In the genomic region with DNA sequence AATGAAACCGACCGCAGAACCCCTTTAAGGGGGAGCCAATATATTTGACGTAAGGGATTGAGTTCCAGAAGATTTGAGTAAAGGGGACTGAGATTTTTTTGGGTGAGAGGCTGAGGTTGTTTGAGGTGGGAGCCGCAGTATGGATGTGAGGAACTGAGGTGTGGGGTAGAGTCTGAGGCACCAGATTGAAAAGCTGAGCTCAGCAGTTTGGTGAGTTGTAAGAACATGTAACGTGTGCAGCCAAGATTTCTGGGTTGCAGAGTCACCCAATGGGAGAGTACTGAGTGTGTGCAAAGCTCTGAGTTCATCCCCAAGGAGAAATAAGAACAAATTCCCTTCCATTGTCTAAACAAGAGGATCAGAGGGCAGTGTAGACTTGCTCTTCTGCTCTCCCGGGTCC, we compare ENCODE assay signal across 19 mouse cellular contexts. TPM values are rescaled to one million over a fixed set of nuclear protein-coding genes. Genes with fewer than 3 reads are reported as not detected.
A peak's percentile ranks its signal among the peaks of the same experiment; 100 is the strongest.
DNase-seq lines count a peak whose midpoint lies in the region; ATAC-seq lines count a peak whose summit lies in the region.
"Had no signal": no experiment of that assay in that cellular context is flagged by ENCODE, and none has a peak within 500 bp of the region (broad histone marks: within the 10 kb centered on the region; RNA-seq: fewer than 3 reads in every experiment).

No protein-coding gene starts in this region.

- H3K9me3 ChIP-seq in heart, embryonic 14.5 days (ENCODE audit: control insufficient read depth, low read length), result no peaks in the 10 kb centered on the region
- H3K9me3 ChIP-seq in heart, embryonic 12.5 days (replicated peaks), result no peaks in the 10 kb centered on the region
- no peaks in the 10 kb centered on the region for H3K9me3 ChIP-seq in midbrain, embryonic 11.5 days (ENCODE audit: control insufficient read depth, low read length)
- H3K9me3 ChIP-seq in midbrain, embryonic 16.5 days (replicated peaks; ENCODE audit: control insufficient read depth, low read length, poor library complexity, severe bottlenecking), result no peaks in the 10 kb centered on the region
- H3K9me3 ChIP-seq: forebrain, embryonic 10.5 days; G1E; hindbrain, embryonic 10.5 days; hindbrain, embryonic 15.5 days; kidney, embryonic 15.5 days; limb, embryonic 12.5 days; megakaryocyte, embryonic 14.5 days; midbrain, embryonic 13.5 days had no signal

- no peaks in the 10 kb centered on the region for H3K27me3 ChIP-seq in heart, embryonic 14.5 days (ENCODE audit: control insufficient read depth, insufficient read depth, low read length)
- no peaks in the 10 kb centered on the region for H3K27me3 ChIP-seq in heart, embryonic 12.5 days (replicated peaks)
- H3K27me3 ChIP-seq in midbrain, embryonic 11.5 days (ENCODE audit: control insufficient read depth, insufficient read depth, low read length), result no peaks in the 10 kb centered on the region
- H3K27me3 ChIP-seq in midbrain, embryonic 16.5 days (ENCODE audit: control insufficient read depth, insufficient read depth, low read depth, low read length), result no peaks in the 10 kb centered on the region
- H3K27me3 ChIP-seq: hindbrain, embryonic 15.5 days; kidney, embryonic 15.5 days; limb, embryonic 12.5 days; megakaryocyte, embryonic 14.5 days; midbrain, embryonic 13.5 days; Patski had no signal

- 82% methylated on average over 6 of the region's 6 CpGs for WGBS in heart, embryonic 14.5 days
- 77% methylated on average over 6 of the region's 6 CpGs for WGBS in heart, embryonic 12.5 days
- 84% methylated on average over 6 of the region's 6 CpGs for WGBS in midbrain, embryonic 11.5 days
- 88% methylated on average over 6 of the region's 6 CpGs for whole genome bisulfite sequencing in midbrain, embryonic 16.5 days

- peak; percentile 78 for DNase-seq in midbrain, embryonic 11.5 days (ENCODE audit: low spot score, missing footprints)
- no peak for DNase-seq in urinary bladder, postnatal 14 days (ENCODE audit: low spot score)
- no peak for DNase-seq in yolk sac, embryonic 10.5 days (ENCODE audit: low spot score)

- 0 out of 2 replicates have a peak overlapping the region, but pooled peaks have one; percentile 16 for H3K4me2 ChIP-seq in heart, embryonic 14.5 days (ENCODE audit: low read length)
- no peak overlapping the region for H3K4me2 ChIP-seq in heart, embryonic 12.5 days
- no peak overlapping the region for H3K4me2 ChIP-seq in midbrain, embryonic 11.5 days
- no peak overlapping the region for H3K4me2 ChIP-seq in midbrain, embryonic 16.5 days (ENCODE audit: low read length)
- H3K4me2 ChIP-seq: hindbrain, embryonic 15.5 days; kidney, embryonic 15.5 days; limb, embryonic 12.5 days; midbrain, embryonic 13.5 days had no signal

- no peak overlapping the region for H3K4me3 ChIP-seq in heart, embryonic 14.5 days (ENCODE audit: control insufficient read depth in 1 of 2, insufficient read depth in 1 of 2, low read depth in 1 of 2, low read length in 2 of 2)
- H3K4me3 ChIP-seq in heart, embryonic 12.5 days, result no peak overlapping the region
- no peak overlapping the region for H3K4me3 ChIP-seq in midbrain, embryonic 11.5 days (ENCODE audit: low read depth, low read length)
- no peak overlapping the region for H3K4me3 ChIP-seq in midbrain, embryonic 16.5 days (ENCODE audit: low read depth, low read length)
- H3K4me3 ChIP-seq: forebrain, embryonic 10.5 days; heart, adult 2 months; hindbrain, embryonic 10.5 days; hindbrain, embryonic 15.5 days; kidney, embryonic 15.5 days; limb, embryonic 12.5 days; midbrain, embryonic 13.5 days had no signal

- H3K4me1 ChIP-seq in heart, embryonic 14.5 days (ENCODE audit: control insufficient read depth in 2 of 2, insufficient read depth in 2 of 2, low read length in 2 of 2), result peaks cover 0 to 17% of the 10 kb centered on the region in 2 experiments; a peak in 2 of 4 replicates
- peaks cover 11% of the 10 kb centered on the region for H3K4me1 ChIP-seq in heart, embryonic 12.5 days (replicated peaks)
- peaks cover 11% of the 10 kb centered on the region for H3K4me1 ChIP-seq in midbrain, embryonic 11.5 days (ENCODE audit: control insufficient read depth, insufficient read depth, low read length)
- H3K4me1 ChIP-seq in midbrain, embryonic 16.5 days (ENCODE audit: control insufficient read depth, insufficient read depth, low read length), result peaks cover 11% of the 10 kb centered on the region

- no peak for ATAC-seq in heart, embryonic 14.5 days (ENCODE audit: insufficient number of reproducible peaks, insufficient read depth, low FRiP score, low read depth)
- no peak for ATAC-seq in heart, embryonic 12.5 days (ENCODE audit: insufficient number of reproducible peaks, low FRiP score)
- ATAC-seq in midbrain, embryonic 11.5 days (ENCODE audit: low FRiP score), result no peak
- ATAC-seq in midbrain, embryonic 16.5 days, result no peak
- ATAC-seq in activated CD4-positive, CD25-positive, alpha-beta regulatory T cell, adult 4 months, result peak; percentile 6
- ATAC-seq: forebrain, embryonic 16.5 days; liver, postnatal 0 days; midbrain, embryonic 13.5 days had no signal

- H3K9ac ChIP-seq in heart, embryonic 14.5 days (ENCODE audit: low read length), result no peak overlapping the region
- H3K9ac ChIP-seq in heart, embryonic 12.5 days, result no peak overlapping the region
- no peak overlapping the region for H3K9ac ChIP-seq in midbrain, embryonic 11.5 days (ENCODE audit: low read length)
- H3K9ac ChIP-seq in midbrain, embryonic 16.5 days (ENCODE audit: low read depth, low read length), result no peak overlapping the region
- H3K9ac ChIP-seq: hindbrain, embryonic 15.5 days; kidney, embryonic 15.5 days; limb, embryonic 12.5 days; liver, postnatal 0 days; midbrain, embryonic 13.5 days had no signal

- H3K36me3 ChIP-seq in heart, embryonic 14.5 days (ENCODE audit: control insufficient read depth, insufficient read depth, low read length), result no peaks in the 10 kb centered on the region
- no peaks in the 10 kb centered on the region for H3K36me3 ChIP-seq in heart, embryonic 12.5 days
- H3K36me3 ChIP-seq in midbrain, embryonic 11.5 days (ENCODE audit: control insufficient read depth, insufficient read depth, low read length), result no peaks in the 10 kb centered on the region
- H3K36me3 ChIP-seq in midbrain, embryonic 16.5 days (ENCODE audit: control insufficient read depth, insufficient read depth, low read length), result no peaks in the 10 kb centered on the region
- H3K36me3 ChIP-seq: forebrain, embryonic 10.5 days; hindbrain, embryonic 10.5 days; hindbrain, embryonic 15.5 days; kidney, embryonic 15.5 days; limb, embryonic 12.5 days; midbrain, embryonic 13.5 days had no signal

- no peak overlapping the region for H3K27ac ChIP-seq in heart, embryonic 14.5 days (replicated peaks in 1 of 2; ENCODE audit: control insufficient read depth in 1 of 2, insufficient read depth in 1 of 2, low read depth in 2 of 2, low read length in 2 of 2)
- H3K27ac ChIP-seq in heart, embryonic 12.5 days (ENCODE audit: poor library complexity, severe bottlenecking), result no peak overlapping the region
- no peak overlapping the region for H3K27ac ChIP-seq in midbrain, embryonic 11.5 days (ENCODE audit: low read depth, low read length)
- no peak overlapping the region for H3K27ac ChIP-seq in midbrain, embryonic 16.5 days (ENCODE audit: low read length)
- H3K27ac ChIP-seq: forebrain, embryonic 10.5 days; heart, adult 2 months; hindbrain, embryonic 10.5 days; hindbrain, embryonic 15.5 days; kidney, embryonic 15.5 days; limb, embryonic 12.5 days; midbrain, embryonic 13.5 days had no signal

RNA-seq across cellular contexts. Expression of gene Camk2g, which starts 4.4 kb away (rescaled TPM):
- polyA plus RNA-seq in heart, embryonic 14.5 days (2014; fragmentation: Nextera tagmentation; extraction: Ambion mirVana), result 64.0 and 72.1 TPM in 2 replicates
- polyA plus RNA-seq in heart, embryonic 12.5 days (2016; fragmentation: Nextera tagmentation; extraction: Ambion mirVana), result 65.4 and 69.5 TPM in 2 replicates
- polyA plus RNA-seq in midbrain, embryonic 11.5 days (2014; fragmentation: Nextera tagmentation; extraction: Ambion mirVana), result 35.9 and 39.5 TPM in 2 replicates
- polyA plus RNA-seq in midbrain, embryonic 16.5 days (2015; fragmentation: Nextera tagmentation; extraction: Ambion mirVana), result 149 and 180 TPM in 2 replicates
- polyA plus RNA-seq in activated CD4-positive, CD25-positive, alpha-beta regulatory T cell, adult 4 months (2017; shearing (Covaris generic)), result 10 to 100 TPM; 21.9 to 29.4 TPM

RNA-seq across cellular contexts. Expression of gene Plau, which starts 38.2 kb away (rescaled TPM):
- polyA plus RNA-seq in heart, embryonic 14.5 days (2014; fragmentation: Nextera tagmentation; extraction: Ambion mirVana), result 1.5 and 1.7 TPM in 2 replicates
- polyA plus RNA-seq in heart, embryonic 12.5 days (2016; fragmentation: Nextera tagmentation; extraction: Ambion mirVana), result 0.77 and 1.1 TPM in 2 replicates
- polyA plus RNA-seq in midbrain, embryonic 11.5 days (2014; fragmentation: Nextera tagmentation; extraction: Ambion mirVana), result 0.22 and 0.40 TPM in 2 replicates
- polyA plus RNA-seq in midbrain, embryonic 16.5 days (2015; fragmentation: Nextera tagmentation; extraction: Ambion mirVana), result 0.19 and 0.72 TPM in 2 replicates
- not detected for polyA plus RNA-seq in activated CD4-positive, CD25-positive, alpha-beta regulatory T cell, adult 4 months (2017; shearing (Covaris generic))
- polyA plus RNA-seq: G1E had no signal
